8 mouse cellular contexts compared by ENCODE assay signal in the genomic region with DNA sequence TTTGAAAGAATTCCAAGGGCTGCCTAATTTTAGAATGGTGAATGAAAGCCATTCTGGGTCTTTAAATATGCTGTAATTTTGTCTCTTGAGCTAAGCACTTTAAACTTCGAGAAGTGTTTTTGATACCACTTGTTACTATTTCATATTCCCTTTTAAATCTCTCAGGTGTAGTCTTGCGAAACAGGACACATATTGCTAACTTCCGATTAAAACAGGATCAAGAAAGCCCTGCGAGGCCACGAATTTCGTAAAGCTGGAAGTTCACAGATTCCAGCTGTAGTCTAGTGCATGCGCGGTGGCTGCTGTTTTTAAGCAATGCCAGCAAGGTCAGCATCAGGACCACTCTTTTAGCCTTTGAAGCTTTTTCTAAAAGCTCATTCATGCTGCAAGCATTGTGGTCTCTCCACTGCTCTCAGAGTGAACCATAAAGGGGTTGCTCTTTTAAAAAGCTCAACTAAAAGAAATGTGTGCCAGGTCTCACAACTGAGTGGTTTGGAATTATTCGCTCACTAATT. TPM values are rescaled to one million over a fixed set of nuclear protein-coding genes. Genes with fewer than 3 reads are reported as not detected.
DNase-seq lines count a peak whose midpoint lies in the region; ATAC-seq and TF ChIP-seq lines count a peak whose summit lies in the region.

No protein-coding gene starts in this region.

- no peak overlapping the region for H3K9ac ChIP-seq in hindbrain, embryonic 11.5 days (ENCODE audit: low read depth, low read length)
- peak overlapping the region; percentile 59 for H3K9ac ChIP-seq in liver, embryonic 14.5 days (replicated peaks)

- WGBS in hindbrain, embryonic 11.5 days: 75% methylated on average over 9 of the region's 9 CpGs
- 76% methylated on average over 9 of the region's 9 CpGs for WGBS in liver, embryonic 14.5 days (ENCODE audit: insufficient replicate concordance)
- 21% methylated on average over 9 of the region's 9 CpGs for WGBS in olfactory bulb, adult 2 months

- peak overlapping the region; percentile 59 for H3K27ac ChIP-seq in bone marrow macrophage, adult 2 months (ENCODE audit: insufficient read depth, low read depth, low read length)
- H3K27ac ChIP-seq in hindbrain, embryonic 11.5 days (ENCODE audit: low read depth, low read length): no peak overlapping the region
- peak overlapping the region; percentile 63 for H3K27ac ChIP-seq in liver, embryonic 14.5 days
- H3K27ac ChIP-seq in olfactory bulb, adult 2 months (ENCODE audit: insufficient read depth, low read depth, low read length): peak overlapping the region; percentile 54; the same call in 1 of the 2 replicates

- TF ChIP-seq POLR2A in bone marrow macrophage, adult 2 months (IDR thresholded peaks at IDR 0.05; ENCODE audit: borderline replicate concordance, low read depth, low read length): no peak
- TF ChIP-seq POLR2A in olfactory bulb, adult 2 months (IDR thresholded peaks at IDR 0.05; ENCODE audit: insufficient read depth, low read depth, low read length): no peak

- TF ChIP-seq CTCF in bone marrow macrophage, adult 2 months (IDR thresholded peaks at IDR 0.05; ENCODE audit: low read depth, low read length): no peak
- no peak for TF ChIP-seq CTCF in liver, embryonic 14.5 days (IDR thresholded peaks at IDR 0.05; ENCODE audit: low read depth)
- TF ChIP-seq CTCF in olfactory bulb, adult 2 months (IDR thresholded peaks at IDR 0.05; ENCODE audit: insufficient read depth, low read depth, low read length): no peak

- H3K9me3 ChIP-seq in hindbrain, embryonic 11.5 days (ENCODE audit: control insufficient read depth, low read length): no peaks in the 10 kb centered on the region
- no peaks in the 10 kb centered on the region for H3K9me3 ChIP-seq in liver, embryonic 14.5 days (ENCODE audit: control insufficient read depth, low read length)

- no peaks in the 10 kb centered on the region for H3K27me3 ChIP-seq in hindbrain, embryonic 11.5 days (ENCODE audit: control insufficient read depth, insufficient read depth, low read length)
- no peaks in the 10 kb centered on the region for H3K27me3 ChIP-seq in liver, embryonic 14.5 days (ENCODE audit: control insufficient read depth, insufficient read depth, low read length)

- peak overlapping the region; percentile 39 for H3K4me2 ChIP-seq in hindbrain, embryonic 11.5 days (replicated peaks; ENCODE audit: low read depth, low read length)
- H3K4me2 ChIP-seq in liver, embryonic 14.5 days (ENCODE audit: low read depth): peak overlapping the region; percentile 73

- H3K36me3 ChIP-seq in hindbrain, embryonic 11.5 days (ENCODE audit: control insufficient read depth, insufficient read depth, low read length): no peaks in the 10 kb centered on the region
- no peaks in the 10 kb centered on the region for H3K36me3 ChIP-seq in liver, embryonic 14.5 days (replicated peaks; ENCODE audit: control insufficient read depth, insufficient read depth, low read depth)

- DNase-seq in cerebellum, adult 11-12 months: peak; percentile 26
- no peak for DNase-seq in cerebellum, postnatal 4 days (ENCODE audit: low spot score in 2 of 2)
- no peak for DNase-seq in hindbrain, embryonic 11.5 days (ENCODE audit: low spot score)
- DNase-seq in liver, embryonic 14.5 days (ENCODE audit: low read depth in 3 of 3, low spot score in 3 of 3): no peak
- DNase-seq in right cerebral cortex, postnatal 4 days: no peak
- no peak for DNase-seq in left cerebral cortex, postnatal 10 days (ENCODE audit: extremely low spot score in 1 of 2, low spot score in 2 of 2)

- peaks cover 7% of the 10 kb centered on the region for H3K4me1 ChIP-seq in bone marrow macrophage, adult 2 months (ENCODE audit: control insufficient read depth, insufficient read depth, low read length)
- no peaks in the 10 kb centered on the region for H3K4me1 ChIP-seq in hindbrain, embryonic 11.5 days (replicated peaks; ENCODE audit: control insufficient read depth, insufficient read depth, low read length)
- peaks cover 15 to 17% of the 10 kb centered on the region in 2 experiments for H3K4me1 ChIP-seq in liver, embryonic 14.5 days (replicated peaks; ENCODE audit: control insufficient read depth in 2 of 2, insufficient read depth in 2 of 2, low read length in 1 of 2)
- H3K4me1 ChIP-seq in olfactory bulb, adult 2 months (ENCODE audit: control insufficient read depth, insufficient read depth, low read length): no peaks in the 10 kb centered on the region

- peak overlapping the region; percentile 55 for H3K4me3 ChIP-seq in bone marrow macrophage, adult 2 months (ENCODE audit: insufficient read depth, low read length)
- peak overlapping the region; percentile 52; the same call in 1 of the 2 replicates for H3K4me3 ChIP-seq in hindbrain, embryonic 11.5 days (ENCODE audit: low read depth, low read length)
- H3K4me3 ChIP-seq in liver, embryonic 14.5 days (ENCODE audit: insufficient read depth in 1 of 2, low read depth in 2 of 2, low read length in 2 of 2): peak overlapping the region; percentile 50 to 77; a peak in 2 of 4 replicates
- no peak overlapping the region for H3K4me3 ChIP-seq in olfactory bulb, adult 2 months (ENCODE audit: insufficient read depth, low read depth, low read length)

- ATAC-seq in hindbrain, embryonic 11.5 days (ENCODE audit: low FRiP score): no peak
- no peak for ATAC-seq in liver, embryonic 14.5 days (ENCODE audit: insufficient read depth)

- no peak for TF ChIP-seq EP300 in liver, embryonic 14.5 days (IDR thresholded peaks at IDR 0.05; ENCODE audit: low read depth)

- intact Hi-C loops in left cerebral cortex, postnatal 10 days (cut with DNase I): no loop called here

RNA-seq across cellular contexts. Expression of a gene that starts 0.8 kb away (rescaled TPM):
- polyA plus RNA-seq in bone marrow macrophage, adult 2 months (2012; ENCODE audit: insufficient read depth, insufficient read length, missing spikeins): 6.5 and 7.7 TPM in 2 replicates
- polyA plus RNA-seq in hindbrain, embryonic 11.5 days (2014; fragmentation: Nextera tagmentation; extraction: Ambion mirVana): 19.8 and 21.9 TPM in 2 replicates
- 6.7 and 9.8 TPM in 2 replicates for polyA plus RNA-seq in liver, embryonic 14.5 days (2012; rRNA removed)
- polyA plus RNA-seq in liver, embryonic 14.5 days (2014; fragmentation: Nextera tagmentation; extraction: Ambion mirVana): 12.9 and 13.4 TPM in 2 replicates
- polyA plus RNA-seq in olfactory bulb, adult 2 months (2012; ENCODE audit: insufficient read depth, insufficient read length, low replicate concordance, missing spikeins): not detected in 2 replicates
- total RNA-seq in left cerebral cortex, postnatal 10 days (2021): 1 to 10 TPM; 5.9 to 6.1 TPM

RNA-seq across cellular contexts. Expression of a gene that starts 26.1 kb away (rescaled TPM):
- polyA plus RNA-seq in bone marrow macrophage, adult 2 months (2012; ENCODE audit: insufficient read depth, insufficient read length, missing spikeins): not detected in 2 replicates
- polyA plus RNA-seq in hindbrain, embryonic 11.5 days (2014; fragmentation: Nextera tagmentation; extraction: Ambion mirVana): not detected in 2 replicates
- polyA plus RNA-seq in liver, embryonic 14.5 days (2012; rRNA removed): 0.09 and 0.13 TPM in 2 replicates
- 0.61 TPM in 1 of 2 replicates, not detected in the other for polyA plus RNA-seq in liver, embryonic 14.5 days (2014; fragmentation: Nextera tagmentation; extraction: Ambion mirVana)
- polyA plus RNA-seq in olfactory bulb, adult 2 months (2012; ENCODE audit: insufficient read depth, insufficient read length, low replicate concordance, missing spikeins): not detected in 2 replicates
- 1 to 10 TPM; 1.3 to 2.5 TPM for total RNA-seq in left cerebral cortex, postnatal 10 days (2021)
